Mouse (Mus musculus) hematopoietic multipotent progenitor cell, adult 10-12 weeks (in vitro differentiated cells): Measurements from ENCODE around the gene Coro2b. TPM values are rescaled to one million over a fixed set of nuclear protein-coding genes. Genes with fewer than 3 reads are reported as not detected.

Experiments
- polyA plus RNA-seq: library from polyadenylated mRNA; stranded (reverse); fragments of >175 nt; gene quantifications from 2 replicates; pipeline ENCODE4 v1.2.3, GENCODE M21; 2012; ENCODE audit warnings: low replicate concordance

Gene Coro2b
- 1.6 and 3.7 TPM in 2 replicates for polyA plus RNA-seq

GRCm38 (mm10) chr9:62536655-62537631 is at the start of gene Coro2b:
Gene Coro2b (minus strand): TSS chr9:62537044.

Other genes starting within 250 kb of the Coro2b start
- gene Anp32a, start 195.8 kb downstream of the Coro2b start, polyA plus RNA-seq, result 57.0 and 324 TPM in 2 replicates
- not detected in 2 replicates for gene Itga11, start 140.8 kb upstream of the Coro2b start, polyA plus RNA-seq